Mouse (Mus musculus) liver, embryonic 14.5 days (tissue): Measurements from ENCODE around the gene Ppa1.

Experiments
- CTCF ChIP-seq: IDR thresholded peaks from 2 replicates; pipeline ENCODE4 v1.5.1; 2016; ENCODE audit warnings: antibody characterized with exemption, low read depth, control low read depth
- EP300 ChIP-seq: IDR thresholded peaks from 2 replicates; pipeline ENCODE4 v1.6.1; 2016; ENCODE audit warnings: antibody characterized with exemption, low read depth

DNA sequence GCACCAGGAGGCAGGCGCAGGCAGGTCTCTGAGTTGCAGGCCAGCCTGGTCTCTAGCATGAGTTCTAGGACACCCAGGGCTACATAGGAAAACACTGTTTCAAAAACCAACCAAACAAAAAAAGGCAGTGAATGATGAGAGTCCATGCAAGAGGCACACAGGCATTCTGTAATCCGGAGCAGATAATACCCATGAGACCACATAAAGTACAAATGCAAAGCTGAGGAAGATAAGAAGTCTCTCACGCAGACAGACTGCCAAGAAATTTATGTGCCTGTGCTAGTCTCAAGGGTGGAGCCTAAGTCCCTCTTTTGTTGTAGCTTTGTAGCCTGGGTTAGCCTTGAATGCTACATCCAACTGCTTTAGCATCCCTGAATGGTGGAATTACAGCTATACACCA is 17.3 kb downstream of the Ppa1 start:
- TF ChIP-seq CTCF (no peak), EP300 (no peak)
